Mouse (Mus musculus): Measurements from ENCODE around the gene Glis1.

- no peak for TF ChIP-seq POLR2A (IDR thresholded peaks at IDR 0.05; ENCODE audit: extremely low read depth, insufficient read depth, low read length)
- no peak for TF ChIP-seq CTCF (IDR thresholded peaks at IDR 0.05; ENCODE audit: extremely low read depth, insufficient read depth, low read length)
Observed at GRCm38 (mm10) chr4:107435238-107435946, 1.0 kb downstream of the Glis1 start.

Data from cortical plate, adult 2 months (tissue).